Mouse (Mus musculus): ENCODE data around the gene Lag3. TPM values are rescaled to one million over a fixed set of nuclear protein-coding genes. Genes with fewer than 3 reads are reported as not detected.
A peak's percentile ranks its signal among the peaks of the same experiment; 100 is the strongest.

Gene Lag3
- polyA plus RNA-seq, 1 experiment, result not detected

DNA sequence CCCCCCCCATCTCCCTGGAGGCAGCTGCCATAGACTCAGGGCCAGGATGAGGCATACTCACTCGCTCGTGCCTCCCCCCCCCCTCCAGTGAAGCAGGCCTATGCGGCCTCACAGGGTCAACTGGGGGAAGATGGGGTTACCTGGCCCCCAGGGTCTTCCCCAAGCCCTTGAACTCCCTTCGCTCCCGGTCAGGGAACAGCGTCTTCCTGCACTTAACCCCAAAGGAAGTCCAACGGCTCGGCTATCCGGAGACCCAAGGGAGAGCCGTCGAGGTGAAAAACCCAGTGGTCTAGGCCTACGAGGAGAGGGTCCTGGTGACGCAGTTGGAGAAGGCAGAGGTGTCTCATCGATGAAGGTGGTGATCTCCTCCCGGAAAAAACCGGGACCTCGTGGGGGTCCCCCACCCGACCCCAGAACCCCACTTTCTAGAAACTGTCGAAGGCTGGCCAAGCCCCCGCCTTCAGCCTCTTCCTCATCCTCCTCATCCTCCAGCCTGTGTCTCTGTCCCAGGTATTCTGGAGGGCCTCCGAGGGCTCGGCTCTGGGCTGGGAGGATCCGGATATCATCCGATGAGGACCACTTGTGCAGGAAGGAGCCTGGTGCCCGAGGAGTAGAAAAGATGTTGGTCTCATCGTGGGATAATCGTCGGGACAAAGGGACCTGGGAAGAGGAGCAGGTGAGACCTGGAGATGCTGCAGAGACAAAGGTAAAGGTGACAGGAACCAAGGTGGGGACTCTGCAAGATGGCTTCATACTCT lies 52.8 kb downstream of the Lag3 start:
- peaks cover 92% of the 10 kb centered on the region for H3K27me3 ChIP-seq (ENCODE audit: control insufficient read depth)
- no peak overlapping the region for H3K4me3 ChIP-seq (replicated peaks)
- no peaks in the 10 kb centered on the region for H3K36me3 ChIP-seq (ENCODE audit: control insufficient read depth)
- no peaks in the 10 kb centered on the region; the same call in 1 of the 2 replicates for H3K9me3 ChIP-seq (ENCODE audit: control insufficient read depth, low read length)
- peaks cover 5% of the 10 kb centered on the region for H3K4me1 ChIP-seq (ENCODE audit: control insufficient read depth)
- TF ChIP-seq TAL1 (IDR thresholded peaks at IDR 0.05; ENCODE audit: low read length) (no peak), GATA1 (IDR thresholded peaks at IDR 0.05; ENCODE audit: low read length) (no peak)

DNA sequence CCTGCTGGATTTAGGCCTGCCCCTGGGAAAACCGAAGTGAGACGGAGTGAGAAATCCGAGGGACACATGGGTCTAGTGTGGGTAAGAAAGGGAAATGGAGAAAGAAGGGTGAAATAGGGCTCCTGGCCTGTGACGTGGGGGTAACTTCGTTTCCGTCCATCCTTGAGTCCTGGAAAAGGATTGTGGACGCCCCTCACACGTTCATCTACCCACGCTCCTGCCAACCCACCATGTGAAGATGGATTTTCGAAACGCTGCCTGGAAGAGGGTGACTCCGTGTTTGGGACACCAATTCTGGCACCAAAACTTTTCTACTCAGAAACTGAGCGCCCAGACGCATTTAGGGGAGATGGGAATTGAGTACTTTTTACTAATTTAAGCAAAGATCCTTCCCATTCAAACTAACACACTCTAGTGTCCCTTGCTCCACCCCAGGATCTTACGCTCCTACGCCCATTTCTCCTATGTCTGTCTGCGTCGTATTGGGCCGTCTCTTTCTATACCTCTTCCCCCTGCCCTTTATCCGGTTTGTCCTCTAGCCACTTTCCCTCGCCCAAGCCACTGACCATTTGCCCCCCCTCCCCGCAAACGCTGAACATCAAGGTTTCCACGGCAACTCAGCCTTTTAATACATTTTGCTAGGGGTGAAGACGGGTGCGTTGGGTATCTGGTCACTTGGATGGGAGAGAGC lies 53.5 kb downstream of the Lag3 start:
- no peaks in the 10 kb centered on the region for H3K36me3 ChIP-seq (ENCODE audit: control insufficient read depth)
- no peak overlapping the region for H3K4me3 ChIP-seq (replicated peaks)
- peaks cover 5% of the 10 kb centered on the region for H3K4me1 ChIP-seq (ENCODE audit: control insufficient read depth)
- no peak for TF ChIP-seq TAL1 (IDR thresholded peaks at IDR 0.05; ENCODE audit: low read length)
- no peak for TF ChIP-seq GATA1 (IDR thresholded peaks at IDR 0.05; ENCODE audit: low read length)
- no peaks in the 10 kb centered on the region; the same call in 1 of the 2 replicates for H3K9me3 ChIP-seq (ENCODE audit: control insufficient read depth, low read length)
- H3K27me3 ChIP-seq (ENCODE audit: control insufficient read depth), result peaks cover 85% of the 10 kb centered on the region

DNA sequence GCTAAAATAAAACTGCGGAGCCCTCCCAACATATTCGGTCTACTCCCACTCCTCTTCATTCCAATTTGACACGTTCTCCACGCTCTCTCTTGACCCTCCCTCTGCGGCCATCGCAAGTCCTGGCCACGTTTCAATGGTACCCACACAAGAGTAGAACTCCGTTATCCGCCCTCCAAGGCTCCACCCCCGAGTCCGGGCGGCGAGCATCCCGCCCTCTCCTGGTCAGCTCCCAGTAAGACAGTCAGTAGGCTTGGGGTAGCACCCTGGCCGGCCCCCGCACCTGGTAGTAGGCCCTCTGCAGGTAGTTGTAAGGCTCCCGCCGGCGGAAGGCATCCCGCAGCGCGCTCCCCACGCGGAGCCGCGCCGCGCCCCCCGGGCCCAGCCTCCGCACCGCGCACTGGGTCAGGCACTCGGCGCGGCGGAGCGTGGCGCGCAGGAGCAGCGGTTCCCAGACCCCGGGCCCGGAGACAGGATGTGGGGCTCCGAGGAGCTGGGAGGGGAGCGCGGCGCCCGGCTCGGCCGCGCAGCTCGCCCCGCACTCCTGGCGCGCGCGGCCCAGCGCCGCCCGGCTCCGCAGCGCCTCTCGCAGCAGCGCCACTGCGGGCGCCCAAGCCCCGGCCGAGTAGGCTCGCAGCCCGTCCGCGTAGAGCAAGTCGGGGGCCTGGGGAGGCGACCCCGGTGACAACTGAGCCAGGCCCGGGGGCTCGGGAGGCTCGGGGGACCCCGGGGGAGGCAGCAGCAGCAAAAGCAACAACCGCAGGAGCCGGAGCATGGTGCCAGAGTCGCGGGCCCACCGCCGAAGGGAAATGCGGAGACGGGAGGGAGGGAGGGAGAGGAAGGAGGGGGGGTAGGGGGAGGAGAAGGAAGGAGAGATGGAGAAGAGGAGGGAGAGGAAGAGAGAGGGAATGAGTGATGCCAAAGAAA lies 54.3 kb downstream of the Lag3 start, which contains the start of gene P3h3:
Gene P3h3 (minus strand): TSS at position 837 of the 924 bp plus-strand sequence.
- TF ChIP-seq GATA1 (IDR thresholded peaks at IDR 0.05; ENCODE audit: low read length) (no peak), TAL1 (IDR thresholded peaks at IDR 0.05; ENCODE audit: low read length) (no peak)
- Histone ChIP-seq H3K4me3 (replicated peaks) (peak within 1 kb of the TSS; percentile 38), H3K9me3 (ENCODE audit: control insufficient read depth, low read length) (no peaks in the 10 kb centered on the region; the same call in 1 of the 2 replicates), H3K27me3 (ENCODE audit: control insufficient read depth) (peaks cover 77% of the 10 kb centered on the region), H3K36me3 (ENCODE audit: control insufficient read depth) (no peaks in the 10 kb centered on the region), H3K4me1 (ENCODE audit: control insufficient read depth) (peaks cover 5% of the 10 kb centered on the region)

DNA sequence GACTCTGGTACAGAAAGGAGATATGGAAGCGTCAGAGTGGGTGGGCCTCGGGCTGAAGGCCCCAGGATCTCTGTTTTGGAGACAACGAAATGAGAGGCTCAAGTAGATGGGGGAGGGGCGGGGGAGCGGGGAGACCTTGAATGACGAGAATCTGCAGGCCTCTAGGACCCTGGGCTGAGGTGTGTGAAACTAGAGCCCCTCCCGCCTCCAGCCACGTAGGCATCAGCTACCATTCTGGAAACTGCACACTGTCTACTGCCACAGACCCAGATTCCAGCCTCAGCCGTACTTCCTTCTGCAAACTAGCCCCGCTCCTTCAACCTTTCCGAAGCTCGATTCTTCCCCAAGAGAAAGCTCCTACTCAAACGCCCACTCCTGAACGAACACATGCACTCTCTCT lies 55.2 kb downstream of the Lag3 start:
- Histone ChIP-seq H3K9me3 (ENCODE audit: control insufficient read depth, low read length) (no peaks in the 10 kb centered on the region; the same call in 1 of the 2 replicates), H3K4me3 (replicated peaks) (no peak overlapping the region)
- no peak for TF ChIP-seq TAL1 (IDR thresholded peaks at IDR 0.05; ENCODE audit: low read length)

DNA sequence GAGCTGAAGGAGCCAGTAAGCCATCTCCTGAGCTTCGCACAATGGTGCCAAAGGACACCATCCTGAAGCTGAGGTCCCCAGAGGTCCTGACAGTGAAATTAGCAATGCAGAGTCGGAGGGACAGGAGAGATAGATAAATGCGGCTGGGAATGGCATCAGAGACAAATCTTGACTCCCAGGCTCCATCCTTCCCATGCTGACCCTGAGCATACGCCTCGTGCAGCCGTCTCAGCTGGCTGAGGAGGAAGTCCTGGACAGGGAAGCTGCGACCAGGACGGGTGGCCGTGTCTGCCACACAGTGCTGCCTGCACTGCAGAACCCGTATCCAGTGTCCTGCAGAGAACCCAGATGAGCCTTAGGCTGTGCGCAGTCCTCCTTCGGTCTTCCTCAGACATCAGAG lies 56.9 kb downstream of the Lag3 start:
- H3K4me3 ChIP-seq (replicated peaks), result no peak overlapping the region
- TF ChIP-seq GATA1 (IDR thresholded peaks at IDR 0.05; ENCODE audit: low read length), result no peak
- no peak for TF ChIP-seq TAL1 (IDR thresholded peaks at IDR 0.05; ENCODE audit: low read length)
- H3K4me1 ChIP-seq (ENCODE audit: control insufficient read depth), result peaks cover 5% of the 10 kb centered on the region
- H3K36me3 ChIP-seq (ENCODE audit: control insufficient read depth), result no peaks in the 10 kb centered on the region
- H3K9me3 ChIP-seq (ENCODE audit: control insufficient read depth, low read length), result no peaks in the 10 kb centered on the region; the same call in 1 of the 2 replicates
- peaks cover 56% of the 10 kb centered on the region for H3K27me3 ChIP-seq (ENCODE audit: control insufficient read depth)

More for the DNA sequence above, 55.2 kb downstream of the Lag3 start:
- Histone ChIP-seq H3K36me3 (ENCODE audit: control insufficient read depth) (no peaks in the 10 kb centered on the region), H3K4me1 (ENCODE audit: control insufficient read depth) (peaks cover 5% of the 10 kb centered on the region), H3K27me3 (ENCODE audit: control insufficient read depth) (peaks cover 68% of the 10 kb centered on the region)

Other genes with a start within 250 kb of the Lag3 start
- 15.9 and 16.0 TPM in 2 replicates for gene Lpcat3, start 248.7 kb downstream of the Lag3 start, polyA plus RNA-seq (2012)
- gene Emg1, start 199.5 kb downstream of the Lag3 start, polyA plus RNA-seq (2012), result 13.7 and 19.1 TPM in 2 replicates
- 19.9 and 21.8 TPM in 2 replicates for gene Phb2, start 199.4 kb downstream of the Lag3 start, polyA plus RNA-seq (2012)
- 0.20 and 0.68 TPM in 2 replicates for gene Ptpn6, start 173.0 kb downstream of the Lag3 start, polyA plus RNA-seq (2012)
- gene Grcc10, start 170.3 kb downstream of the Lag3 start, polyA plus RNA-seq (2012), result 0.95 and 2.7 TPM in 2 replicates
- gene Gm45234, start 155.7 kb downstream of the Lag3 start, polyA plus RNA-seq (2012), result 0.02 and 0.04 TPM in 2 replicates
- gene Atn1, start 155.2 kb downstream of the Lag3 start, polyA plus RNA-seq (2012), result 0.14 and 0.32 TPM in 2 replicates
- gene Eno2, start 142.0 kb downstream of the Lag3 start, polyA plus RNA-seq (2012), result not detected in 2 replicates
- gene Lrrc23, start 132.0 kb downstream of the Lag3 start, polyA plus RNA-seq (2012), result not detected in 2 replicates
- gene Spsb2, start 103.0 kb downstream of the Lag3 start, polyA plus RNA-seq (2012), result 0.77 and 0.81 TPM in 2 replicates
- gene Tpi1, start 97.4 kb downstream of the Lag3 start, polyA plus RNA-seq (2012), result 10.3 and 10.7 TPM in 2 replicates
- gene Usp5, start 82.2 kb downstream of the Lag3 start, polyA plus RNA-seq (2012), result 4.6 and 5.6 TPM in 2 replicates
- gene Cdca3, start 82.2 kb downstream of the Lag3 start, polyA plus RNA-seq (2012), result 26.9 and 32.9 TPM in 2 replicates
- gene Gnb3, start 71.4 kb downstream of the Lag3 start, polyA plus RNA-seq (2012), result not detected in 2 replicates
- 0.03 TPM in 1 of 2 replicates, not detected in the other for gene P3h3, start 54.0 kb downstream of the Lag3 start, polyA plus RNA-seq (2012)
- 0.01 TPM in 1 of 2 replicates, not detected in the other for gene Gpr162, start 47.7 kb downstream of the Lag3 start, polyA plus RNA-seq (2012)
- gene Cd4, start 23.5 kb downstream of the Lag3 start, polyA plus RNA-seq (2012), result not detected in 2 replicates
- 2.6 and 3.1 TPM in 2 replicates for gene Ptms, start 8.4 kb upstream of the Lag3 start, polyA plus RNA-seq (2012)
- 21.9 and 22.2 TPM in 2 replicates for gene Mlf2, start 19.7 kb upstream of the Lag3 start, polyA plus RNA-seq (2012)
- 2.7 TPM in 2 replicates for gene Cops7a, start 53.8 kb upstream of the Lag3 start, polyA plus RNA-seq (2012)
- gene Pianp, start 85.0 kb upstream of the Lag3 start, polyA plus RNA-seq (2012), result 0.03 TPM in 1 of 2 replicates, not detected in the other
- gene Zfp384, start 97.4 kb upstream of the Lag3 start, polyA plus RNA-seq (2012), result 3.9 and 4.2 TPM in 2 replicates
- gene Ing4, start 128.1 kb upstream of the Lag3 start, polyA plus RNA-seq (2012), result 1.1 and 1.8 TPM in 2 replicates
- gene Acrbp, start 138.0 kb upstream of the Lag3 start, polyA plus RNA-seq (2012), result 0.97 and 1.6 TPM in 2 replicates
- 0.06 TPM in 1 of 2 replicates, not detected in the other for gene Lpar5, start 156.2 kb upstream of the Lag3 start, polyA plus RNA-seq (2012)
- 6.8 TPM in 2 replicates for gene Chd4, start 184.3 kb upstream of the Lag3 start, polyA plus RNA-seq (2012)
- gene Nop2, start 220.2 kb upstream of the Lag3 start, polyA plus RNA-seq (2012), result 0.78 and 1.8 TPM in 2 replicates
- gene Iffo1, start 233.5 kb upstream of the Lag3 start, polyA plus RNA-seq (2012), result 1.3 and 1.5 TPM in 2 replicates

Measured in erythroblast, embryonic 14.5 days (primary cell).